Mouse (Mus musculus) c-Kit-positive CD71-positive TER-119-negative erythroid progenitor cells, embryonic 14.5 days (primary cell): ENCODE measurements around the gene Atp6v1fnb.

ENCODE experiments used
- DNase-seq: peaks from one replicate; pipeline ENCODE4 v3.0.0-alpha.2; 2013; ENCODE audit warnings: low read depth

Gene Atp6v1fnb

GRCm38 (mm10) chr6:29467583-29468354, 3.5 kb upstream of the Atp6v1fnb start, which contains the start of gene Atp6v1f:
Gene Atp6v1f, plus strand, starts transcription at chr6:29467718.
- DNase-seq, result peak; percentile 89

GRCm38 (mm10) chr6:29468851-29469250, 2.4 kb upstream of the Atp6v1fnb start:
- DNase-seq, result no peak

GRCm38 (mm10) chr6:29473941-29474691, 2.9 kb downstream of the Atp6v1fnb start:
- peak; percentile 86 for DNase-seq

GRCm38 (mm10) chr6:29474736-29475135, 3.5 kb downstream of the Atp6v1fnb start:
- no peak for DNase-seq

- no peak for DNase-seq
Observed at GRCm38 (mm10) chr6:29482691-29483090, 11.5 kb downstream of the Atp6v1fnb start.

GRCm38 (mm10) chr6:29484716-29485559, 13.7 kb downstream of the Atp6v1fnb start:
- DNase-seq, result peak; percentile 38

GRCm38 (mm10) chr6:29485951-29486350, 14.7 kb downstream of the Atp6v1fnb start:
- no peak for DNase-seq

GRCm38 (mm10) chr6:29494101-29494500, 22.9 kb downstream of the Atp6v1fnb start:
- DNase-seq, result no peak

GRCm38 (mm10) chr6:29496270-29496669, 25.0 kb downstream of the Atp6v1fnb start:
- DNase-seq, result no peak

- no peak for DNase-seq
Observed at GRCm38 (mm10) chr6:29497791-29498190, 26.6 kb downstream of the Atp6v1fnb start.

GRCm38 (mm10) chr6:29500177-29500576, 28.9 kb downstream of the Atp6v1fnb start:
- DNase-seq, result no peak

GRCm38 (mm10) chr6:29500810-29501209, 29.6 kb downstream of the Atp6v1fnb start:
- DNase-seq, result no peak

GRCm38 (mm10) chr6:29501599-29501998, 30.4 kb downstream of the Atp6v1fnb start:
- DNase-seq, result no peak

GRCm38 (mm10) chr6:29505493-29505892, 34.3 kb downstream of the Atp6v1fnb start:
- DNase-seq, result no peak

- DNase-seq, result no peak
Observed at GRCm38 (mm10) chr6:29506834-29507233, 35.6 kb downstream of the Atp6v1fnb start.

- no peak for DNase-seq
Observed at GRCm38 (mm10) chr6:29507447-29508309, 36.4 kb downstream of the Atp6v1fnb start, which contains the start of gene Kcp. Gene Kcp, minus strand, starts transcription at chr6:29507952.

- no peak for DNase-seq
Observed at GRCm38 (mm10) chr6:29509086-29509485, 37.8 kb downstream of the Atp6v1fnb start.

- no peak for DNase-seq
Observed at GRCm38 (mm10) chr6:29513284-29513683, 42.0 kb downstream of the Atp6v1fnb start.

GRCm38 (mm10) chr6:29517139-29517538, 45.9 kb downstream of the Atp6v1fnb start:
- peak; percentile 50 for DNase-seq

- DNase-seq, result no peak
Observed at GRCm38 (mm10) chr6:29522626-29523300, 51.5 kb downstream of the Atp6v1fnb start.
